Mouse (Mus musculus) embryonic fibroblast, embryonic 13.5 days (primary cell): ENCODE results near the gene Bbx.

Source experiments
- CTCF ChIP-seq: IDR thresholded peaks from 2 replicates; pipeline ENCODE4 v1.5.1; 2011; ENCODE audit warnings: mild to moderate bottlenecking, control low read depth, low read length, moderate library complexity, borderline replicate concordance; ENCODE audit not compliant: insufficient read depth
- POLR2A ChIP-seq: IDR thresholded peaks from 2 replicates; pipeline ENCODE4 v1.6.1; 2011; ENCODE audit warnings: low read depth, mild to moderate bottlenecking, control low read depth, low read length, moderate library complexity

GRCm38 (mm10) chr16:50147900-50148299 is 284.3 kb downstream of the Bbx start:
- TF ChIP-seq CTCF (no peak), POLR2A (no peak)
